Mouse (Mus musculus) ES-Bruce4 (cell line): Measurements from ENCODE around the gene Ankrd33b. TPM values are rescaled to one million over a fixed set of nuclear protein-coding genes. Genes with fewer than 3 reads are reported as not detected.

Experiments
- H3K27ac ChIP-seq: 2 replicates; pipeline ENCODE4 v1.5.1; 2012; ENCODE audit warnings: low read length, inconsistent platforms; ENCODE audit not compliant: insufficient read depth
- H3K27me3 ChIP-seq: 2 replicates; pipeline ENCODE4 v1.6.1; 2012; ENCODE audit warnings: mild to moderate bottlenecking, low read length, inconsistent platforms; ENCODE audit not compliant: control insufficient read depth, poor library complexity, insufficient read depth, severe bottlenecking
- H3K36me3 ChIP-seq: 2 replicates; pipeline ENCODE4 v1.6.1; 2012; ENCODE audit warnings: inconsistent platforms, mild to moderate bottlenecking, low read length, moderate library complexity; ENCODE audit not compliant: control insufficient read depth, poor library complexity, insufficient read depth, severe bottlenecking
- H3K4me1 ChIP-seq: one replicate; pipeline ENCODE4 v1.8.1; 2011; ENCODE audit warnings: low read length; ENCODE audit not compliant: control insufficient read depth, insufficient read depth
- H3K4me3 ChIP-seq: 2 replicates; pipeline ENCODE4 v1.5.1; 2011; ENCODE audit warnings: low read depth, mild to moderate bottlenecking, low read length
- H3K9ac ChIP-seq: 2 replicates; pipeline ENCODE4 v1.6.1; 2012; ENCODE audit warnings: low read depth, mild to moderate bottlenecking, inconsistent platforms; ENCODE audit not compliant: poor library complexity, severe bottlenecking
- H3K9me3 ChIP-seq: replicated peaks from 2 replicates; pipeline ENCODE4 v1.6.1; 2012; ENCODE audit warnings: mild to moderate bottlenecking, low read length, inconsistent platforms; ENCODE audit not compliant: control insufficient read depth, poor library complexity, insufficient read depth, severe bottlenecking
- CTCF ChIP-seq: IDR thresholded peaks from one replicate; pipeline ENCODE4 v1.8.1; 2011; ENCODE audit warnings: low read depth, low read length
- EP300 ChIP-seq: IDR thresholded peaks from 2 replicates; pipeline ENCODE4 v1.6.1; 2011; ENCODE audit warnings: low read depth, low read length; ENCODE audit not compliant: insufficient read depth
- POLR2A ChIP-seq: IDR thresholded peaks from one replicate; pipeline ENCODE4 v1.8.1; 2011; ENCODE audit warnings: low read length; ENCODE audit not compliant: insufficient read depth
- polyA plus RNA-seq: library from polyadenylated mRNA; stranded (reverse); fragments of >200 nt; gene quantifications from 2 replicates; pipeline ENCODE4 v1.2.4, GENCODE M21; 2011; ENCODE audit warnings: low read depth; ENCODE audit not compliant: missing spikeins, insufficient read depth, insufficient read length

The Ankrd33b gene
- polyA plus RNA-seq, 1 experiment, result 1.6 TPM

- H3K9me3 ChIP-seq, result no peaks in the 10 kb centered on the region
- no peaks in the 10 kb centered on the region for H3K27me3 ChIP-seq
- no peak for TF ChIP-seq EP300
- TF ChIP-seq POLR2A, result no peak
- no peak for TF ChIP-seq CTCF
- no peak overlapping the region for H3K9ac ChIP-seq
- no peaks in the 10 kb centered on the region for H3K4me1 ChIP-seq
- H3K36me3 ChIP-seq, result no peaks in the 10 kb centered on the region
- no peak overlapping the region for H3K4me3 ChIP-seq
- H3K27ac ChIP-seq, result no peak overlapping the region
Observed at GRCm38 (mm10) chr15:31397379-31397778, 29.9 kb upstream of the Ankrd33b start.

- no peak for TF ChIP-seq POLR2A
- no peak for TF ChIP-seq CTCF
- no peak for TF ChIP-seq EP300
- no peaks in the 10 kb centered on the region for H3K36me3 ChIP-seq
- H3K9me3 ChIP-seq, result no peaks in the 10 kb centered on the region
- H3K27me3 ChIP-seq, result no peaks in the 10 kb centered on the region
- H3K9ac ChIP-seq, result no peak overlapping the region
- no peak overlapping the region for H3K4me3 ChIP-seq
- H3K27ac ChIP-seq, result no peak overlapping the region
- no peaks in the 10 kb centered on the region for H3K4me1 ChIP-seq
Observed at GRCm38 (mm10) chr15:31396755-31397154, 29.2 kb upstream of the Ankrd33b start.

DNA sequence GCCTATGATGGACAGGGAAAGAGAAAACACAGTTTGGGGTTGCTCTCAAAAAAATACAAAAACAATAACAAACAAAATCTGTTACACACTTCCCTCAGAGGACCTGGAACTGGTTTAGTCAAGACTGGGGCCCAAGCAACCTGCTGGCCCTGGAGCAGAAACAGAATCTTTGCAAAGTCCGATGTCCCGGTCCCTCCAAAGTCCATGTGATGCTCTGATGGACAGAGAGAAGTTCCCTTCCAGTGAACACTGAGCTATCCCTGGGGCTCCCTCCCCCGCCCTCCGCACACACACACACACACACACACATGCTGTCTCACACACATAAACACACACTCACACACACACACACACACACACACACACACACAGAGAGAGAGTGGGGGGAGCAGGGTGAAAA lies 28.5 kb upstream of the Ankrd33b start:
- H3K9me3 ChIP-seq, result no peaks in the 10 kb centered on the region
- H3K27me3 ChIP-seq, result no peaks in the 10 kb centered on the region
- TF ChIP-seq EP300 (no peak), CTCF (no peak), POLR2A (no peak)
- H3K36me3 ChIP-seq, result no peaks in the 10 kb centered on the region
- no peaks in the 10 kb centered on the region for H3K4me1 ChIP-seq
- no peak overlapping the region for H3K27ac ChIP-seq
- H3K9ac ChIP-seq, result no peak overlapping the region
- no peak overlapping the region for H3K4me3 ChIP-seq

GRCm38 (mm10) chr15:31393402-31393801 lies 25.9 kb upstream of the Ankrd33b start:
- H3K4me1 ChIP-seq, result no peaks in the 10 kb centered on the region
- H3K4me3 ChIP-seq, result no peak overlapping the region
- no peak overlapping the region for H3K9ac ChIP-seq
- no peaks in the 10 kb centered on the region for H3K27me3 ChIP-seq
- H3K27ac ChIP-seq, result no peak overlapping the region
- H3K9me3 ChIP-seq, result no peaks in the 10 kb centered on the region
- H3K36me3 ChIP-seq, result no peaks in the 10 kb centered on the region
- TF ChIP-seq POLR2A (no peak), EP300 (no peak), CTCF (no peak)

- TF ChIP-seq CTCF, result no peak
- no peak for TF ChIP-seq POLR2A
- TF ChIP-seq EP300, result no peak
- Histone ChIP-seq H3K9ac (no peak overlapping the region), H3K27ac (no peak overlapping the region), H3K4me3 (no peak overlapping the region), H3K4me1 (no peaks in the 10 kb centered on the region), H3K36me3 (no peaks in the 10 kb centered on the region), H3K27me3 (no peaks in the 10 kb centered on the region), H3K9me3 (no peaks in the 10 kb centered on the region)
Observed at GRCm38 (mm10) chr15:31392705-31393104, 25.2 kb upstream of the Ankrd33b start.

- Histone ChIP-seq H3K9ac (no peak overlapping the region), H3K27me3 (no peaks in the 10 kb centered on the region), H3K27ac (no peak overlapping the region), H3K9me3 (0 out of 2 replicates have a peak, but pooled peaks cover 1% of the 10 kb centered on the region), H3K36me3 (no peaks in the 10 kb centered on the region), H3K4me3 (no peak overlapping the region), H3K4me1 (no peaks in the 10 kb centered on the region)
- TF ChIP-seq POLR2A (no peak), CTCF (no peak), EP300 (no peak)
Observed at GRCm38 (mm10) chr15:31392135-31392534, 24.6 kb upstream of the Ankrd33b start.

DNA sequence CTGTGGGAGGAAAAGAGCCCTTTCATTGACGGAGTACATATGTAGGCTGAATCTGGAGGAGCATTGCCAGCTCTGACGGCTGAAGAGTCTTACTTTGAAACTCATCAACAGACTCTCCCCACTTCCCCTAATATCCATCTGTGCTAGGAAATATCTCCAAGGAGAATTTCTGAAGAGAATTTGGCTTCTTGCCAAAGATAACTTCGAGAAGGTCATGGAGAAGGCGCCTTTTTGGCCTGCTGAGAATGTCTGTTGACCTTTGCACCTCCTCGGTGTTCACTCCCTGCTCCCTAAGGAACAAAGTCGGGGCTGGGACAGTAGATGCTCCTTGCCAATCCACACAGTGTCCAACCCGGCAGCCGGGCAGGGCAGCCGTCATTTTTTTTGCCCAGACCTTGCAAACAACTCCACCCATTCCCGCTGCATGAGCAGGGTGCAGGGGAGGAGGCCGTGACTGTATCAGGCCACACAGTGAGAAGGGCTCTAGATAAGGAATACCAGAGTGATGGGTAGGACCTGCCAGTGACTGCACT lies 14.5 kb upstream of the Ankrd33b start:
- 0 out of 2 replicates have a peak, but pooled peaks cover under 1% of the 10 kb centered on the region for H3K9me3 ChIP-seq
- H3K36me3 ChIP-seq, result no peaks in the 10 kb centered on the region
- no peaks in the 10 kb centered on the region for H3K27me3 ChIP-seq
- H3K4me1 ChIP-seq, result no peaks in the 10 kb centered on the region
- TF ChIP-seq CTCF (no peak), EP300 (no peak), POLR2A (no peak)
- no peak overlapping the region for H3K27ac ChIP-seq
- H3K9ac ChIP-seq, result no peak overlapping the region
- no peak overlapping the region for H3K4me3 ChIP-seq
